Mouse (Mus musculus) G1E (cell line): ENCODE data around the gene Zbp1.

Experiments used
- CTCF ChIP-seq: IDR thresholded peaks from 2 replicates; pipeline ENCODE4 v1.5.1; 2012; ENCODE audit warnings: low read depth, low read length, inconsistent platforms, mixed read lengths
- GATA1 ChIP-seq: IDR thresholded peaks from 2 replicates; pipeline ENCODE4 v1.6.1; 2012; ENCODE audit warnings: borderline replicate concordance, low read length, inconsistent platforms, mixed read lengths

GRCm38 (mm10) chr2:173164946-173165345, 53.8 kb downstream of the Zbp1 start:
- TF ChIP-seq CTCF (no peak), GATA1 (no peak)
